Mouse (Mus musculus) heart, postnatal 0 days (tissue): ENCODE measurements at regions not wholly inside any gene's neighbourhood (a gene's known extent, or its start where the extent isn't known, plus 50 kb on each side); places are given as distances from the start of the nearest gene placed in this dataset.

Experiments used
- CTCF ChIP-seq: IDR thresholded peaks from 2 replicates; pipeline ENCODE4 v1.5.1; 2016; ENCODE audit warnings: antibody characterized with exemption, control low read depth, low read depth
- EP300 ChIP-seq: IDR thresholded peaks from 2 replicates; pipeline ENCODE4 v1.6.1; 2016; ENCODE audit warnings: antibody characterized with exemption, low read depth

- TF ChIP-seq CTCF (no peak), EP300 (no peak)
Observed at GRCm38 (mm10) chr16:92997636-92998035, 171.7 kb upstream of the Runx1 start.
